Mouse (Mus musculus): ENCODE data around the gene 6820408C15Rik.

Gene 6820408C15Rik

GRCm38 (mm10) chr2:152464570-152465150 is 49.3 kb downstream of the 6820408C15Rik start, which contains the start of gene Defb23:
Gene Defb23, minus strand, starts transcription at chr2:152464620.
- DNase-seq (ENCODE audit: low read depth in 2 of 2, low spot score in 2 of 2): no peak

- peak in 1 of 2 experiments; percentile 26 for DNase-seq (ENCODE audit: low read depth in 2 of 2, low spot score in 2 of 2)
These were observed 55.6 kb downstream of the 6820408C15Rik start for GRCm38 (mm10) chr2:152470973-152471372.

- no peak for DNase-seq (ENCODE audit: low read depth in 2 of 2, low spot score in 2 of 2)
These were observed 57.0 kb downstream of the 6820408C15Rik start for GRCm38 (mm10) chr2:152472434-152472833.

- DNase-seq (ENCODE audit: low read depth in 2 of 2, low spot score in 2 of 2): no peak
These were observed 61.4 kb downstream of the 6820408C15Rik start, which contains the start of gene Defb20 for GRCm38 (mm10) chr2:152476763-152477162. Gene Defb20, plus strand, starts transcription at chr2:152477063.

GRCm38 (mm10) chr2:152480881-152481280 is 65.5 kb downstream of the 6820408C15Rik start:
- no peak for DNase-seq (ENCODE audit: low read depth in 2 of 2, low spot score in 2 of 2)

- no peak for DNase-seq (ENCODE audit: low read depth in 2 of 2, low spot score in 2 of 2)
These were observed 66.3 kb downstream of the 6820408C15Rik start for GRCm38 (mm10) chr2:152481726-152482125.

- no peak for DNase-seq (ENCODE audit: low read depth in 2 of 2, low spot score in 2 of 2)
These were observed 71.6 kb downstream of the 6820408C15Rik start for GRCm38 (mm10) chr2:152487024-152487423.

- DNase-seq (ENCODE audit: low read depth in 2 of 2, low spot score in 2 of 2): no peak
These were observed 74.7 kb downstream of the 6820408C15Rik start, which contains the start of gene Defb22 for GRCm38 (mm10) chr2:152490038-152490437. Gene Defb22, minus strand, starts transcription at chr2:152490138.

- DNase-seq (ENCODE audit: low read depth in 2 of 2, low spot score in 2 of 2): no peak
These were observed 77.8 kb downstream of the 6820408C15Rik start for GRCm38 (mm10) chr2:152493151-152493550.
